Mouse (Mus musculus): ENCODE data around the gene Csk. TPM values are rescaled to one million over a fixed set of nuclear protein-coding genes. Genes with fewer than 3 reads are reported as not detected.

Csk gene
- polyA plus RNA-seq (2012; rRNA removed): 84.6 and 138 TPM in 2 replicates

- DNase-seq (ENCODE audit: low read depth): no peak
- TF ChIP-seq POLR2A (IDR thresholded peaks at IDR 0.05; ENCODE audit: borderline replicate concordance, extremely low read depth, insufficient read depth, insufficient read length, poor library complexity, severe bottlenecking) (no peak), CTCF (IDR thresholded peaks at IDR 0.05; ENCODE audit: borderline replicate concordance, extremely low read depth, insufficient read depth, insufficient read length) (no peak)
These were observed at the start of gene Csk for GRCm38 (mm10) chr9:57653283-57653682. Gene Csk, minus strand, starts transcription at chr9:57653631.

GRCm38 (mm10) chr9:57698466-57699150 is 45.2 kb upstream of the Csk start:
- DNase-seq (ENCODE audit: low read depth): peak; percentile 76
- no peak for TF ChIP-seq CTCF (IDR thresholded peaks at IDR 0.05; ENCODE audit: borderline replicate concordance, extremely low read depth, insufficient read depth, insufficient read length)
- TF ChIP-seq POLR2A (IDR thresholded peaks at IDR 0.05; ENCODE audit: borderline replicate concordance, extremely low read depth, insufficient read depth, insufficient read length, poor library complexity, severe bottlenecking): no peak

- TF ChIP-seq POLR2A (IDR thresholded peaks at IDR 0.05; ENCODE audit: borderline replicate concordance, extremely low read depth, insufficient read depth, insufficient read length, poor library complexity, severe bottlenecking): no peak
- no peak for TF ChIP-seq CTCF (IDR thresholded peaks at IDR 0.05; ENCODE audit: borderline replicate concordance, extremely low read depth, insufficient read depth, insufficient read length)
- no peak for DNase-seq (ENCODE audit: low read depth)
These were observed 43.9 kb upstream of the Csk start for GRCm38 (mm10) chr9:57697380-57697779.

- TF ChIP-seq POLR2A (IDR thresholded peaks at IDR 0.05; ENCODE audit: borderline replicate concordance, extremely low read depth, insufficient read depth, insufficient read length, poor library complexity, severe bottlenecking) (no peak), CTCF (IDR thresholded peaks at IDR 0.05; ENCODE audit: borderline replicate concordance, extremely low read depth, insufficient read depth, insufficient read length) (no peak)
- DNase-seq (ENCODE audit: low read depth): peak; percentile 78
These were observed 43.2 kb upstream of the Csk start for GRCm38 (mm10) chr9:57696380-57697285.

- no peak for DNase-seq (ENCODE audit: low read depth)
- TF ChIP-seq CTCF (IDR thresholded peaks at IDR 0.05; ENCODE audit: borderline replicate concordance, extremely low read depth, insufficient read depth, insufficient read length): no peak
- TF ChIP-seq POLR2A (IDR thresholded peaks at IDR 0.05; ENCODE audit: borderline replicate concordance, extremely low read depth, insufficient read depth, insufficient read length, poor library complexity, severe bottlenecking): no peak
These were observed 40.7 kb upstream of the Csk start for GRCm38 (mm10) chr9:57694108-57694507.

- no peak for DNase-seq (ENCODE audit: low read depth)
- TF ChIP-seq POLR2A (IDR thresholded peaks at IDR 0.05; ENCODE audit: borderline replicate concordance, extremely low read depth, insufficient read depth, insufficient read length, poor library complexity, severe bottlenecking) (no peak), CTCF (IDR thresholded peaks at IDR 0.05; ENCODE audit: borderline replicate concordance, extremely low read depth, insufficient read depth, insufficient read length) (no peak)
These were observed 35.2 kb upstream of the Csk start for GRCm38 (mm10) chr9:57688606-57689005.

GRCm38 (mm10) chr9:57688158-57688557 is 34.7 kb upstream of the Csk start:
- TF ChIP-seq CTCF (IDR thresholded peaks at IDR 0.05; ENCODE audit: borderline replicate concordance, extremely low read depth, insufficient read depth, insufficient read length) (peak; percentile 17; the same call in 1 of the 2 replicates), POLR2A (IDR thresholded peaks at IDR 0.05; ENCODE audit: borderline replicate concordance, extremely low read depth, insufficient read depth, insufficient read length, poor library complexity, severe bottlenecking) (no peak)
- DNase-seq (ENCODE audit: low read depth): no peak

- TF ChIP-seq POLR2A (IDR thresholded peaks at IDR 0.05; ENCODE audit: borderline replicate concordance, extremely low read depth, insufficient read depth, insufficient read length, poor library complexity, severe bottlenecking) (no peak), CTCF (IDR thresholded peaks at IDR 0.05; ENCODE audit: borderline replicate concordance, extremely low read depth, insufficient read depth, insufficient read length) (no peak)
These were observed 34.3 kb upstream of the Csk start, which contains the start of gene Cyp1a1 for GRCm38 (mm10) chr9:57687751-57688150. Gene Cyp1a1, plus strand, starts transcription at chr9:57687928.

GRCm38 (mm10) chr9:57686011-57686410 is 32.6 kb upstream of the Csk start:
- TF ChIP-seq CTCF (IDR thresholded peaks at IDR 0.05; ENCODE audit: borderline replicate concordance, extremely low read depth, insufficient read depth, insufficient read length) (no peak), POLR2A (IDR thresholded peaks at IDR 0.05; ENCODE audit: borderline replicate concordance, extremely low read depth, insufficient read depth, insufficient read length, poor library complexity, severe bottlenecking) (no peak)
- DNase-seq (ENCODE audit: low read depth): no peak

More at GRCm38 (mm10) chr9:57687751-57688150, 34.3 kb upstream of the Csk start, which contains the start of gene Cyp1a1:
- no peak for DNase-seq (ENCODE audit: low read depth)

GRCm38 (mm10) chr9:57683520-57683919 is 30.1 kb upstream of the Csk start, which contains the start of gene Cyp1a2:
Gene Cyp1a2, minus strand, starts transcription at chr9:57683703.
- no peak for DNase-seq (ENCODE audit: low read depth)
- TF ChIP-seq CTCF (IDR thresholded peaks at IDR 0.05; ENCODE audit: borderline replicate concordance, extremely low read depth, insufficient read depth, insufficient read length): no peak
- TF ChIP-seq POLR2A (IDR thresholded peaks at IDR 0.05; ENCODE audit: borderline replicate concordance, extremely low read depth, insufficient read depth, insufficient read length, poor library complexity, severe bottlenecking): no peak

- TF ChIP-seq CTCF (IDR thresholded peaks at IDR 0.05; ENCODE audit: borderline replicate concordance, extremely low read depth, insufficient read depth, insufficient read length) (no peak), POLR2A (IDR thresholded peaks at IDR 0.05; ENCODE audit: borderline replicate concordance, extremely low read depth, insufficient read depth, insufficient read length, poor library complexity, severe bottlenecking) (no peak)
- DNase-seq (ENCODE audit: low read depth): no peak
These were observed 28.0 kb upstream of the Csk start for GRCm38 (mm10) chr9:57681411-57681810.

Data from brain, embryonic 14.5 days (tissue).